Mouse (Mus musculus) liver, embryonic 15.5 days (tissue): ENCODE results near the gene Serpina3i. TPM values are rescaled to one million over a fixed set of nuclear protein-coding genes. Genes with fewer than 3 reads are reported as not detected.
"Not testable (repeated sequence)": the region's sequence is repeated elsewhere in the genome, so short reads cannot be mapped to it uniquely, and the experiment has no call there.

ENCODE experiments used
- ATAC-seq: fragments of 200-750 bp; cut with Nextera tagmentation; 2 replicates; pipeline ENCODE4 v1.8.0; 2017; ENCODE audit warnings: moderate number of reproducible peaks, mild to moderate bottlenecking, moderate library complexity; ENCODE audit not compliant: insufficient read depth
- H3K27ac ChIP-seq: fragments of 300-500 bp; sonication (generic); replicated peaks from 2 replicates; pipeline ENCODE4 v1.5.1; 2015; ENCODE audit warnings: mild to moderate bottlenecking, inconsistent platforms
- H3K27me3 ChIP-seq: fragments of 300-500 bp; sonication (generic); 2 replicates; pipeline ENCODE4 v1.6.1; 2015; ENCODE audit warnings: mild to moderate bottlenecking, inconsistent platforms
- H3K36me3 ChIP-seq: fragments of 300-500 bp; sonication (generic); replicated peaks from 2 replicates; pipeline ENCODE4 v1.6.1; 2015; ENCODE audit warnings: moderate library complexity, mild to moderate bottlenecking, inconsistent platforms
- H3K4me1 ChIP-seq: fragments of 300-500 bp; sonication (generic); replicated peaks from 2 replicates; pipeline ENCODE4 v1.6.1; 2015; ENCODE audit warnings: inconsistent platforms
- H3K4me2 ChIP-seq: fragments of 300-500 bp; sonication (generic); 2 replicates; pipeline ENCODE4 v1.6.1; 2015; ENCODE audit warnings: moderate library complexity, mild to moderate bottlenecking, inconsistent platforms
- H3K4me3 ChIP-seq: fragments of 300-500 bp; sonication (generic); replicated peaks from 2 replicates; pipeline ENCODE4 v1.5.1; 2015; ENCODE audit warnings: mild to moderate bottlenecking, inconsistent platforms
- H3K9ac ChIP-seq: fragments of 300-500 bp; sonication (generic); 2 replicates; pipeline ENCODE4 v1.6.1; 2015; ENCODE audit warnings: moderate library complexity, mild to moderate bottlenecking, inconsistent platforms
- H3K9me3 ChIP-seq: fragments of 300-500 bp; sonication (generic); replicated peaks from 2 replicates; pipeline ENCODE4 v1.6.1; 2016; ENCODE audit warnings: inconsistent platforms
- WGBS: fragments of 180-500 bp; shearing (Covaris S2); methylation state at CpG from one replicate; pipeline ENCODE4 v1.1.7; 2015; ENCODE audit warnings: mixed read lengths; ENCODE audit not compliant: insufficient replicate concordance; 5-methylcytosine and 5-hydroxymethylcytosine counted together
- polyA plus RNA-seq: library from polyadenylated mRNA; unstranded; fragments of >200 nt; fragmentation: Nextera tagmentation; extraction: Ambion mirVana; gene quantifications from 2 replicates; pipeline ENCODE4 v1.2.1, GENCODE M21; 2015

The Serpina3i gene
- 0.14 and 0.17 TPM in 2 replicates for polyA plus RNA-seq

DNA sequence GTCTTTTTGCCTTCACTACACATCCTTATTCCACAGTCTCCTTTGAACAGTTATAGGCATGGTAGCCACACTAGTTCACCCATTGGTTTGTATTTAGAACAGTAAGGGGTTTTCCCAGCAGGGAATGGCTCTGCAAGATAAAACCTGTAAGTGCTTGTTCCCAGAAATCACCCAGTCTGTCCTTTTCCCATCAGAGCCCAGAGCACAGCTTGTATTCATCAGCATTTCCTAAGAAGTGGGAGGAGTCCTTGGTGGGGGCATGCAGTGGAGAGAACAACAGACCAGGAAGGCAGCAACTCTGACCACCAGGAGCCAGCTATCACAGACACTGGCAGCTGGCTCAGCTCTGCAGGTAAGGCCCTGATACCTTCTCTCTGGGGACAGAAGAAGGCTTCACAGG lies at the start of gene Serpina3i:
Gene Serpina3i (plus strand): TSS at position 260 of the 400 bp plus-strand sequence.
- Histone ChIP-seq H3K9ac (no peak within 1 kb of the TSS), H3K27ac (no peak within 1 kb of the TSS), H3K9me3 (no peaks in the 10 kb centered on the region), H3K27me3 (no peaks in the 10 kb centered on the region), H3K4me3 (no peak within 1 kb of the TSS), H3K4me2 (no peak within 1 kb of the TSS), H3K4me1 (no peaks in the 10 kb centered on the region), H3K36me3 (no peaks in the 10 kb centered on the region)
- no peak for ATAC-seq

DNA sequence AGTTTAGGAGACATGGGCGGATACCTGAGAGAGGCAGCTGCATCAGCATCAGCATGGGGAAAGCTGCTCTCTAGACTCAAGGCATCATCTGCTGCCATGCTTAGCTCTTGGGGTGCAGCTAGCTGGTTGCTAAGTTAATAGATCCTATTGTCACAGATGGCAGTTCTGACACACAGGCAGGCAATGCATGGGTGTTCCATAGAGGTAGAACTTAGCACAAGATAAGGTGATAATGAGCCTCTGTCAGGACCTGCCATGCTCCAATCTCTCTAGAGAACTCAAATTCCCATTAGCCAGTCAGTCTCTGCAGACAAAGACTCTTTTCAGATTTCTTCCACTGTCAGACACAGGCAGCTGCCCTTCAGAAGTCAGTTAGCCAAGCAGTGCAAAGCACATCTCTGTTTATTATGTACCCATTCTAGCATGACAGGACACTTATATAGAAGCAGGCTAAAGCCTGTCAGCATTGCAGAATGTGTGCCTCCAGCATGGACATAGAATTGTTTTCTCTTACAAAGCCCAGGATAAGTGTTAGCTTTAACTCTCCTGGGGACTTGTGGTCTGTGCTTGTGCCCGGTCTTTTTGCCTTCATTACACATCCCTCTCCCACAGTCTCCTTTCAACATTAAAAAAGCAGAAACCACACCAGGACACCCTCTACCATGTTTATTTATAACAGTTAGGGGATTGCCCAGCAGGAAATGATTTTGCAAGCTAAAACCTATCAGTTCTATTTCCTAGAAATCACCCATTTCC lies 49.1 kb upstream of the Serpina3i start:
- WGBS: 42% methylated on average over 2 of the region's 2 CpGs

DNA sequence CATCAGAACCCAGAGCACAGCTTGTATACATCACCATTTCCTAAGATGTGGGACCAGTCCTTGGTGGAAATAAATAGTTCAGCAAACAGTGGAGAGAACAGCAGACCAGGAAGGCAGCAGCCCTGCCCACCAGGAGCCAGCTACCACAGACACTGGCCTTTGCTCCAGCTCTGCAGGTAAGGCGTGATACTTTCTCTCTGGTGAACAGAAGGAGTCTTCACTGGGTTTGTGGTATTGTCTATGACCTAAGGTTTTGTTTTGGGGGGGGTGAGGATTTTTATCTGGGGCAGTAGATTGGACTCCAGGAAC lies 48.5 kb upstream of the Serpina3i start, which contains the start of gene Serpina3f:
Gene Serpina3f (plus strand): TSS at position 100 of the 309 bp plus-strand sequence.
- Histone ChIP-seq H3K27ac (no peak within 1 kb of the TSS), H3K9ac (no peak within 1 kb of the TSS), H3K4me3 (no peak within 1 kb of the TSS), H3K36me3 (no peaks in the 10 kb centered on the region), H3K4me1 (no peaks in the 10 kb centered on the region), H3K9me3 (no peaks in the 10 kb centered on the region), H3K4me2 (no peak within 1 kb of the TSS), H3K27me3 (no peaks in the 10 kb centered on the region)
- ATAC-seq: no peak
- 23% methylated on average over 1 of the region's 1 CpGs for WGBS

More for the DNA sequence above, 49.1 kb upstream of the Serpina3i start:
- Histone ChIP-seq H3K27me3 (no peaks in the 10 kb centered on the region), H3K9me3 (no peaks in the 10 kb centered on the region), H3K9ac (no peak overlapping the region), H3K4me3 (no peak overlapping the region), H3K36me3 (no peaks in the 10 kb centered on the region), H3K4me2 (no peak overlapping the region), H3K27ac (no peak overlapping the region), H3K4me1 (no peaks in the 10 kb centered on the region)
- ATAC-seq: no peak; the same call in 1 of the 2 replicates

DNA sequence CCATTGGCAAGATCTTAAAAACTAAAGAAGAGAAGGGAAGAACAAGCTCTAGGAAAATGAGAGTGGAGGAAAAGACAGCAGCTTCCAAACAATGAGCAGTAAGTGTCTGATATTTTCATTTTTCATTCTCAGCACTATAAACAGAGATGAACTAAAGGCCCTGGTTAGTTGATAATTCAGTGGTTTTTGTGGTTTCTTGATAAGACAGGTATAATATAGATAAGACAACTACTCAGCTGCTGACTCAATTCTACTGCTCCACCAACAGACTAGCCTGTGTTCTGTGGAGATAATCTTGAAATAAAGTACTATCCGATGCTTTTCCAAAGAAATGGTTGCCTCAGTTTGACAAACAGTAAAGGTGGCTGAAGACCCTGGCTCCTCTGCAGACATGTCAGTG lies 47.7 kb upstream of the Serpina3i start:
- WGBS: 23% methylated on average over 1 of the region's 1 CpGs
- Histone ChIP-seq H3K9ac (no peak overlapping the region), H3K36me3 (no peaks in the 10 kb centered on the region), H3K4me2 (no peak overlapping the region), H3K27ac (no peak overlapping the region), H3K27me3 (no peaks in the 10 kb centered on the region), H3K4me1 (no peaks in the 10 kb centered on the region), H3K4me3 (no peak overlapping the region), H3K9me3 (no peaks in the 10 kb centered on the region)
- ATAC-seq: no peak

DNA sequence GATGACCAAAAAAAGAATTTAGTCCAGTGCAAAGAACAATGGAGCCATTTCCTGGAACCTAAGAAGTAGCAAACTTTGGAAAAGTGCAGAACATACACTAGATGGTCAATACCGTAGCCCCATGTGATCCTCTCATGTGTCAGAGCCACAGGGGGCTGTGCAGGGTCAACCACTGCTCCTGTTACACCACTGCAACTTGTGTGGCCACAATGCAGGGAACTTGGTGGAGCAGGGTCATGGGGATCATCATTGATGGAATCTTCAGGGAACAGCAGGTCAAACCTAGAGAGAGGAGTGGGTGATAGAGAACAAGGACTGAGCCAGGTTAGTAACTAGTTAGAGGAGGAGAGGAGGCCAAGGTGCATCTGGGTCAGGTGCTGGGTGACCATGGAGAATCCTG lies 41.3 kb upstream of the Serpina3i start:
- Histone ChIP-seq H3K27me3 (no peaks in the 10 kb centered on the region), H3K4me3 (no peak overlapping the region), H3K4me1 (no peaks in the 10 kb centered on the region), H3K9me3 (no peaks in the 10 kb centered on the region), H3K27ac (no peak overlapping the region), H3K36me3 (no peaks in the 10 kb centered on the region), H3K9ac (no peak overlapping the region), H3K4me2 (no peak overlapping the region)
- ATAC-seq: no peak
- WGBS: 57% methylated on average over 1 of the region's 1 CpGs

DNA sequence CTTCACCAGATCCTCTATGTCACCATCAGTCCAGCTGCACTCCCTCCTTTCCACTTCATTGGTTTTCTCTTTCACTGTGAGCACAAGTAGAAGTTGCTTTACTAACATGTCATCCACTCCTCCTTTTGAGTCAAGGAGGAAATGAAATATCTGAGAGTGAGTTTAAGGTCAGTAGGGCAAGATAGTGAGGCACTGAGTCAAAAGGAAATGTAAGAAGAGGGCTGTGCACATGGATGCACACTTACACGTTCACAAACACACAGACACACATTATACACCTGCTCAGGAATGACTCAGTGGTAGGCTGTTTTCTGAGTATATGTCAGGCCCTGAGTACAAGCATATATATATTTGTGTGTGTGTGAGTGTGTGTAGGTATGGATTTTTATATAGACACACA lies 39.2 kb upstream of the Serpina3i start:
- no peak for ATAC-seq
- H3K27me3 ChIP-seq: no peaks in the 10 kb centered on the region
- H3K27ac ChIP-seq: no peak overlapping the region
- H3K4me3 ChIP-seq: no peak overlapping the region
- H3K9me3 ChIP-seq: no peaks in the 10 kb centered on the region
- H3K4me1 ChIP-seq: no peaks in the 10 kb centered on the region
- 22% methylated on average over 1 of the region's 1 CpGs for WGBS
- H3K36me3 ChIP-seq: no peaks in the 10 kb centered on the region
- no peak overlapping the region for H3K9ac ChIP-seq
- H3K4me2 ChIP-seq: no peak overlapping the region

DNA sequence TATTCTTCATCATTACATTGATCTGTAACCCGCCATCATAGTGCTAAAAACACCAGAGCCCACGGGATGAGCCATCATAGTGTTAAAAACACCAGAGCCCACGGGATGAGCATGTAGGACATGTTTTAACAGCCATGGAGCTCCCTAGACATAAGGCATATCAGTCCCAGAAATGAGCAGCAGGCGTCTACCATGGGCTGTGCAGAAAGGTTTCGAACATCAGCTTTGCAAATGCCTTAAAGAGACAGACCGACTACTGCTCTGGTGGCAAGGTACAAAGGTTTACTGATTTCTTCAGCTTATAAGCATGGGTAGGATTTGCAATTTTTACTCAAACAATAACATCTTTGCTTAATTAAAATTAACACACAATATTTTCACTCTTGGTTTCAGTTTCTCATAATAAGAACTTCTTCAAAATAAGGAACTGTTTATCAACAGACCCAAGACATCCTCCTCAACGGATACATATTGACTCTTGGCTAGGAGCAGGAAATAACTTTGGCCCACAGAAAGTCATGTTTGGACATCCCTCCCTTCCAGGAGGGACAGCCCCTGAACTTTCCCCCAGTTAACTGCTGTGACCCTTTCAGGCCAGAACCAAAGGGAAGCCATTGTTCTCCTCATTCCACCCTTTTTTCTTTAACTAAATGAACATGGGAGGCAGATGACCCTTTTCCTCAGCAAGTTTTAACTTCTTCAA lies 38.2 kb upstream of the Serpina3i start:
- no peaks in the 10 kb centered on the region for H3K36me3 ChIP-seq
- no peak for ATAC-seq

DNA sequence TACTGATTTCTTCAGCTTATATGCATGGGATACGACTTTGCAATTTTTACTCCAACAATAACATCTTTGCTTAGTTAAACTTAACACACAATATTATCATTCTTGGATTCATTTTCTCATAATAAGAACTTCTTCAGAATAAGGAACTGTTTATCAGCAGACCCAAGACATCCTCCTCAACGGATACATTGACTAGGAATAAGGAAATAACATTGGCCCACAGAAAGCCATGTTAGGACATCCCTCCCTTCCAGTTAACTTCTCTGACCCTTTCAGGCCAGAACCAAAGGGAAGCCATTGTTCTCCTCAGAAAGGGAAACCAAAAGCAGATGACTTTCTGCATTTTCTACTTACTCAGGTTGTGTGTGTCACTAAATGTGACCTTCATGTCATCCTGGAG lies 32.2 kb upstream of the Serpina3i start:
- H3K27ac ChIP-seq: no peak overlapping the region
- no peak overlapping the region for H3K9ac ChIP-seq
- H3K36me3 ChIP-seq: no peaks in the 10 kb centered on the region
- 26% methylated on average over 2 of the region's 2 CpGs for WGBS
- H3K9me3 ChIP-seq: no peaks in the 10 kb centered on the region
- no peaks in the 10 kb centered on the region for H3K27me3 ChIP-seq
- no peak overlapping the region for H3K4me2 ChIP-seq
- no peak overlapping the region for H3K4me3 ChIP-seq
- no peak for ATAC-seq
- H3K4me1 ChIP-seq: no peaks in the 10 kb centered on the region

More for the DNA sequence above, 38.2 kb upstream of the Serpina3i start:
- no peaks in the 10 kb centered on the region for H3K9me3 ChIP-seq
- H3K4me3 ChIP-seq: no peak overlapping the region
- H3K4me1 ChIP-seq: no peaks in the 10 kb centered on the region
- no peak overlapping the region for H3K27ac ChIP-seq
- no peak overlapping the region for H3K9ac ChIP-seq
- WGBS: 25% methylated on average over 7 of the region's 7 CpGs
- no peak overlapping the region for H3K4me2 ChIP-seq
- H3K27me3 ChIP-seq: no peaks in the 10 kb centered on the region

DNA sequence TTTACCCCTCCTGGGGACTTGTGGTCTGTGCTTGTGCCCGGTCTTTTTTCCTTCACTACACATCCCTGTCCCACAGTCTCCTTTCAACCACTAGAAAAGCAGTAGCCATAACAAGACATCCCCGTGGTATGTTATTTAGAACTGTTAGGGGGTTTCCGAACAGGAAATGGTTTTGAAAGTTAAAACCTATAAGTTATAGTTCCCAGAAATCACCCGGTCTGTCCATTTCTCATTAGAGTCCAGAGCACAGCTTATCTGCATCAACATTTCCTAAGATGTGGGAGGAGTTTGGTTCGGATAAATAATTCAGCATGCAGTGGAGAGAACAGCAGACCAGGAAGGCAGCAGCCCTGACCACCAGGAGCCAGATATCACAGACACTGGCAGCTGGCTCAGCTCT lies 27.0 kb upstream of the Serpina3i start, which contains the start of gene Serpina3g:
Gene Serpina3g (plus strand): TSS at position 331 of the 400 bp plus-strand sequence.
- Histone ChIP-seq H3K4me3 (no peak within 1 kb of the TSS), H3K4me2 (no peak within 1 kb of the TSS), H3K4me1 (no peaks in the 10 kb centered on the region)

DNA sequence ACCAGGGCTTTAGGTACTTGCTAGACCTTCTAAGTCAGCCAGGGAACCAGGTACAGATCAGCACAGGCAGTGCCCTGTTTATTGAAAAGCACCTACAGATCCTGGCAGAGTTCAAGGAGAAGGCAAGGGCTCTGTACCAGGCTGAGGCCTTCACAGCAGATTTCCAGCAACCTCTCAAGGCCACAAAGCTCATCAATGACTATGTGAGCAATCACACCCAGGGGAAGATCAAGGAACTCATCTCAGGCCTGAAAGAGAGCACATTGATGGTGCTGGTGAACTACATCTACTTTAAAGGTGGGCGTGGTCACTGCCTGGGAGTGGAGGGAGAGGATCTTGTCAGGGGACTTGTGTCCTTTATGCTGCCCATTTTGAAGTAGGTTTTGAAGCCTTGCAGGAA lies 24.9 kb upstream of the Serpina3i start:
- H3K27me3 ChIP-seq, H3K4me3 ChIP-seq, H3K36me3 ChIP-seq, H3K9ac ChIP-seq, H3K4me1 ChIP-seq, H3K4me2 ChIP-seq, ATAC-seq, H3K27ac ChIP-seq, H3K9me3 ChIP-seq: not testable (repeated sequence)
- WGBS: 62% methylated on average over 1 of the region's 1 CpGs

More for the DNA sequence above, 27.0 kb upstream of the Serpina3i start, which contains the start of gene Serpina3g:
- no peaks in the 10 kb centered on the region for H3K9me3 ChIP-seq
- WGBS: 16% methylated on average over 5 of the region's 5 CpGs
- H3K27me3 ChIP-seq: no peaks in the 10 kb centered on the region
- no peak within 1 kb of the TSS for H3K9ac ChIP-seq
- ATAC-seq: no peak
- H3K27ac ChIP-seq: no peak within 1 kb of the TSS
- no peaks in the 10 kb centered on the region for H3K36me3 ChIP-seq

DNA sequence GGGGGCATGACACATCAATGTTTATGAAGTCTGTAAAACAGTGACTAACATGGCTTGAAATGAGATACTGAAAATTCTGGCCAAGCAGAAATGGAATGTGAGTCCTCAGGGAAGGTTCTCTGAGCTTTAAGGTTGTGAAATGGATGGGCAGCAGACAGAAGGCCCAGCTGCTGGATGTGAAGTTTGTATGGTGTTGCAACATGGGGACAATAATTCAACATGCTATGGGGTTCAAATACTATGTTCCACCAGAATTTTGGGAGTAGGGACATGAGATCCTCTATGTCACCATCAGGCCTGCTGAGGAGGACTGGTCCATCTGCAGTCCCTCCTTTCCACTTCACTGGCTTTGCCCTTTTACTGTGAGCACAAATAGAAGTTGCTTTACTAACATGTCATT lies 19.6 kb upstream of the Serpina3i start:
- Histone ChIP-seq H3K36me3 (no peaks in the 10 kb centered on the region), H3K27ac (no peak overlapping the region), H3K27me3 (no peaks in the 10 kb centered on the region), H3K4me3 (no peak overlapping the region), H3K4me1 (no peaks in the 10 kb centered on the region), H3K4me2 (no peak overlapping the region), H3K9ac (no peak overlapping the region), H3K9me3 (no peaks in the 10 kb centered on the region)
- no peak for ATAC-seq
